Comparison of ENCODE assay signal across 8 mouse cellular contexts in the genomic region with DNA sequence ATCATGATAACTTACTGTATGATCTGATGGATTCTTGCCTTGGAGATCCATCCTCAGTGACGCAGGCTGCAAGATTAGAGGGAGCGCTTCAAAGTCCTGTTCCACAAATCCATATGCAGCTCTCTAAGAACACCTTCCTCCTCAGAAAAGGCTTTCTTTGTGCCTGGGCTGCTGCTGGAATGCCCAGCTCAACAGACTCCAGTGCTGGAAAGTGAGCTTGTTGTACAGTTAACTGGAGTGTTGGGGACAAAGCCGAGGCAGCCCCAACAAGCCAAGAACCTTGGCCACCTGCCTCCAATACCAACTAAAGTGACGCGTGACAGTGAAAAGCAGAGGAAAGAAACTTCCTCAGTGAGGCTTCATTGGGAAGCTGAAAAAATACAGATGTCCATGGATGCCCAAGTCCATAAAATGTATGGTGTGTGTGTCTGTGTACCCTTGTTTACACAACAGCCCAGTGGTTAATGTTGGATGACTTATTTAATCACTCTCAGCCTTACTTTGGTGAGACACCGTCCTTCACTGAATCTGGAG. TPM values are rescaled to one million over a fixed set of nuclear protein-coding genes. Genes with fewer than 3 reads are reported as not detected.
A peak's percentile ranks its signal among the peaks of the same experiment; 100 is the strongest.
DNase-seq lines count a peak whose midpoint lies in the region; ATAC-seq and TF ChIP-seq lines count a peak whose summit lies in the region.

No protein-coding gene starts in this region.

- peak overlapping the region; percentile 50 for H3K4me3 ChIP-seq in lung, embryonic 14.5 days (ENCODE audit: low read depth, low read length)
- H3K4me3 ChIP-seq in embryonic facial prominence, embryonic 10.5 days: peak overlapping the region; percentile 58
- peak overlapping the region; percentile 73 for H3K4me3 ChIP-seq in heart, embryonic 15.5 days
- peak overlapping the region; percentile 40 for H3K4me3 ChIP-seq in limb, embryonic 14.5 days (replicated peaks; ENCODE audit: low read length)
- peak overlapping the region; percentile 50 for H3K4me3 ChIP-seq in stomach, embryonic 14.5 days (ENCODE audit: low read depth, low read length)

- peak; percentile 15 for DNase-seq in lung, embryonic 14.5 days
- no peak for DNase-seq in lung, adult 18-20 months
- DNase-seq in embryonic facial prominence, embryonic 10.5 days (ENCODE audit: low spot score): no peak
- DNase-seq in limb, embryonic 14.5 days (ENCODE audit: low spot score): no peak
- no peak for DNase-seq in urinary bladder, postnatal 25 days (ENCODE audit: low spot score)
- DNase-seq in adrenal gland, postnatal 14 days: no peak

- peak overlapping the region; percentile 58 for H3K9ac ChIP-seq in lung, embryonic 14.5 days
- peak overlapping the region; percentile 66 for H3K9ac ChIP-seq in heart, embryonic 15.5 days
- no peak overlapping the region for H3K9ac ChIP-seq in limb, embryonic 14.5 days (ENCODE audit: low read depth, low read length, severe bottlenecking)
- H3K9ac ChIP-seq in stomach, embryonic 14.5 days (replicated peaks; ENCODE audit: low read depth, low read length): 0 out of 2 replicates have a peak overlapping the region, but pooled peaks have one; percentile 28

- no peaks in the 10 kb centered on the region for H3K27me3 ChIP-seq in lung, embryonic 14.5 days (ENCODE audit: insufficient read depth, low read length)
- no peaks in the 10 kb centered on the region for H3K27me3 ChIP-seq in embryonic facial prominence, embryonic 10.5 days (replicated peaks; ENCODE audit: low read depth, poor library complexity, severe bottlenecking)
- no peaks in the 10 kb centered on the region for H3K27me3 ChIP-seq in heart, embryonic 15.5 days
- no peaks in the 10 kb centered on the region for H3K27me3 ChIP-seq in limb, embryonic 14.5 days (ENCODE audit: control insufficient read depth, insufficient read depth, low read length)
- H3K27me3 ChIP-seq in stomach, embryonic 14.5 days (ENCODE audit: control insufficient read depth, insufficient read depth, low read length): no peaks in the 10 kb centered on the region

- WGBS in lung, embryonic 14.5 days: 40% methylated on average over 6 of the region's 6 CpGs
- WGBS in embryonic facial prominence, embryonic 10.5 days: 66% methylated on average over 6 of the region's 6 CpGs
- WGBS in heart, embryonic 15.5 days: 31% methylated on average over 6 of the region's 6 CpGs
- 48% methylated on average over 6 of the region's 6 CpGs for WGBS in limb, embryonic 14.5 days
- 39% methylated on average over 6 of the region's 6 CpGs for WGBS in stomach, embryonic 14.5 days

- no peaks in the 10 kb centered on the region for H3K36me3 ChIP-seq in lung, embryonic 14.5 days (ENCODE audit: insufficient read depth)
- H3K36me3 ChIP-seq in embryonic facial prominence, embryonic 10.5 days (replicated peaks): no peaks in the 10 kb centered on the region
- no peaks in the 10 kb centered on the region for H3K36me3 ChIP-seq in heart, embryonic 15.5 days
- H3K36me3 ChIP-seq in limb, embryonic 14.5 days (ENCODE audit: control insufficient read depth, insufficient read depth, low read length): no peaks in the 10 kb centered on the region
- H3K36me3 ChIP-seq in stomach, embryonic 14.5 days (ENCODE audit: control insufficient read depth, insufficient read depth, low read length): no peaks in the 10 kb centered on the region

- no peaks in the 10 kb centered on the region for H3K9me3 ChIP-seq in lung, embryonic 14.5 days (ENCODE audit: low read depth, low read length)
- no peaks in the 10 kb centered on the region for H3K9me3 ChIP-seq in embryonic facial prominence, embryonic 10.5 days
- no peaks in the 10 kb centered on the region for H3K9me3 ChIP-seq in heart, embryonic 15.5 days (replicated peaks)
- no peaks in the 10 kb centered on the region for H3K9me3 ChIP-seq in limb, embryonic 14.5 days (ENCODE audit: control insufficient read depth, low read length)
- H3K9me3 ChIP-seq in stomach, embryonic 14.5 days (ENCODE audit: control insufficient read depth, low read depth, low read length): no peaks in the 10 kb centered on the region

- H3K4me1 ChIP-seq in lung, embryonic 14.5 days (ENCODE audit: insufficient read depth): peaks cover 10% of the 10 kb centered on the region
- H3K4me1 ChIP-seq in embryonic facial prominence, embryonic 10.5 days: peaks cover 39% of the 10 kb centered on the region
- H3K4me1 ChIP-seq in heart, embryonic 15.5 days (replicated peaks): peaks cover 35% of the 10 kb centered on the region
- peaks cover 13% of the 10 kb centered on the region for H3K4me1 ChIP-seq in limb, embryonic 14.5 days (ENCODE audit: control insufficient read depth, insufficient read depth, low read length)
- peaks cover 19% of the 10 kb centered on the region for H3K4me1 ChIP-seq in stomach, embryonic 14.5 days (ENCODE audit: control insufficient read depth, insufficient read depth, low read length)

- TF ChIP-seq CTCF in lung, embryonic 14.5 days (IDR thresholded peaks at IDR 0.05; ENCODE audit: low read depth): no peak

- ATAC-seq in lung, embryonic 14.5 days (ENCODE audit: insufficient read depth): no peak
- ATAC-seq in heart, embryonic 15.5 days (replicated peaks; ENCODE audit: insufficient number of reproducible peaks, insufficient read depth, low FRiP score, low read depth): no peak
- ATAC-seq in limb, embryonic 14.5 days (ENCODE audit: low FRiP score, low read depth): no peak
- no peak for ATAC-seq in stomach, embryonic 14.5 days (ENCODE audit: insufficient number of reproducible peaks, insufficient read depth, low FRiP score, low read depth)

- H3K4me2 ChIP-seq in lung, embryonic 14.5 days: peak overlapping the region; percentile 66
- H3K4me2 ChIP-seq in heart, embryonic 15.5 days: peak overlapping the region; percentile 77
- H3K4me2 ChIP-seq in limb, embryonic 14.5 days (replicated peaks; ENCODE audit: low read depth, low read length, severe bottlenecking): peak overlapping the region; percentile 65
- peak overlapping the region; percentile 52 for H3K4me2 ChIP-seq in stomach, embryonic 14.5 days (replicated peaks; ENCODE audit: low read depth, low read length)

- TF ChIP-seq POLR2A in limb, embryonic 14.5 days (IDR thresholded peaks at IDR 0.05; ENCODE audit: borderline replicate concordance, extremely low read depth, insufficient read depth, insufficient read length): no peak

- peak overlapping the region; percentile 39; the same call in 1 of the 2 replicates for H3K27ac ChIP-seq in lung, embryonic 14.5 days (ENCODE audit: low read depth)
- H3K27ac ChIP-seq in embryonic facial prominence, embryonic 10.5 days (replicated peaks): peak overlapping the region; percentile 55
- H3K27ac ChIP-seq in heart, embryonic 15.5 days: peak overlapping the region; percentile 95
- H3K27ac ChIP-seq in limb, embryonic 14.5 days (replicated peaks; ENCODE audit: low read depth, low read length): no peak overlapping the region
- H3K27ac ChIP-seq in stomach, embryonic 14.5 days (ENCODE audit: low read length): peak overlapping the region; percentile 81; the same call in 1 of the 2 replicates

RNA-seq across cellular contexts. Expression of a gene that starts 1.2 kb away (rescaled TPM):
- 35.9 and 43.8 TPM in 2 replicates for polyA plus RNA-seq in lung, embryonic 14.5 days (2014; fragmentation: Nextera tagmentation; extraction: Ambion mirVana)
- polyA plus RNA-seq in embryonic facial prominence, embryonic 10.5 days (2016; fragmentation: Nextera tagmentation; extraction: Ambion mirVana): 24.3 and 26.9 TPM in 2 replicates
- 102 and 131 TPM in 2 replicates for polyA plus RNA-seq in heart, embryonic 15.5 days (2015; fragmentation: Nextera tagmentation; extraction: Ambion mirVana)
- 27.4 and 28.0 TPM in 2 replicates for polyA plus RNA-seq in limb, embryonic 14.5 days (2012; rRNA removed)
- polyA plus RNA-seq in limb, embryonic 14.5 days (2014; fragmentation: Nextera tagmentation; extraction: Ambion mirVana): 43.0 and 50.1 TPM in 2 replicates
- 79.6 and 82.4 TPM in 2 replicates for polyA plus RNA-seq in stomach, embryonic 14.5 days (2014; fragmentation: Nextera tagmentation; extraction: Ambion mirVana)
- 27.9 and 28.8 TPM in 2 replicates for total RNA-seq in adrenal gland, postnatal 14 days (2021)
